23 mouse cellular contexts compared by ENCODE assay signal in the genomic region with DNA sequence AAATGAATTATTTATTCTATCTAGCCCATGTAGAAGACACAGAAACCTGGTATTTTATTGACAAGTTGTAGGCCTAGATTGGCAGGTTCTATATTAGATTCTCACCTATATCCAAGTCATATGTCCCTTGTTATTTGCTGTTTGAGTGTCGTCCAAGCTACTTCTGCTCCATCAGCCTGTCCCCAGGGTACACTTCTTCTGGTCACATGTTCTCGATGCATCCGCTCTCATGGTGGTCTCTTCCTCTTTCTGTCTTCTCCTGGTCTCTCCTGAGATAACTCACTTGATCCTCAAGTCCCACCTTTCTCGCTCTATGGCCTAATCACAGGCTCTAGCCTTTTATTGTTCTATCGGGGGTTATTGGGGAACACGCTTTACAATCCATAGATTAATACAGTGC. TPM values are rescaled to one million over a fixed set of nuclear protein-coding genes. Genes with fewer than 3 reads are reported as not detected.
"Had no signal": no experiment of that assay in that cellular context is flagged by ENCODE, and none has a peak within 500 bp of the region (broad histone marks: within the 10 kb centered on the region; RNA-seq: fewer than 3 reads in every experiment).

No protein-coding gene starts in this region.

- ATAC-seq: intestine, embryonic 16.5 days; lung, postnatal 0 days; midbrain, embryonic 13.5 days; midbrain, embryonic 16.5 days had no signal

- H3K36me3 ChIP-seq: liver, embryonic 13.5 days; midbrain, embryonic 10.5 days; midbrain, embryonic 13.5 days; neural tube, embryonic 13.5 days had no signal

- H3K9ac ChIP-seq: liver, embryonic 13.5 days; lung, embryonic 14.5 days; midbrain, embryonic 13.5 days; neural tube, embryonic 13.5 days had no signal

- H3K4me3 ChIP-seq: left cerebral cortex, adult 2 months; liver, embryonic 13.5 days; megakaryocyte, embryonic 14.5 days; midbrain, embryonic 10.5 days; midbrain, embryonic 13.5 days; myocyte; neural tube, embryonic 13.5 days had no signal

- H3K4me1 ChIP-seq: midbrain, embryonic 13.5 days; neural tube, embryonic 13.5 days had no signal

- DNase-seq: kidney, adult 18-20 months; kidney, postnatal 10 days; kidney, postnatal 36 days; layer of hippocampus, postnatal 36 days; liver, embryonic 13.5 days; lung, embryonic 14.5 days; right cerebral cortex, adult 18-20 months; right cerebral cortex, postnatal 14 days; right cerebral cortex, postnatal 4 days; thymus, adult 18-20 months; thymus, postnatal 36 days had no signal

- H3K27ac ChIP-seq: left cerebral cortex, adult 2 months; liver, embryonic 13.5 days; macrophage; midbrain, embryonic 10.5 days; midbrain, embryonic 13.5 days; neural tube, embryonic 13.5 days had no signal

- H3K9me3 ChIP-seq: liver, embryonic 13.5 days; megakaryocyte, embryonic 14.5 days; midbrain, embryonic 10.5 days; midbrain, embryonic 13.5 days; neural tube, embryonic 13.5 days had no signal

- H3K27me3 ChIP-seq: liver, embryonic 13.5 days; midbrain, embryonic 13.5 days; neural tube, embryonic 13.5 days had no signal

RNA-seq across cellular contexts. Expression of a gene that starts 46.5 kb away (rescaled TPM):
- total RNA-seq: liver, adult 2 months; monocyte, adult 5-6 weeks had no signal
- polyA plus RNA-seq: liver, adult 2 months; lung, postnatal 0 days; macrophage had no signal
